Mouse (Mus musculus): Measurements from ENCODE around the gene Il2ra. TPM values are rescaled to one million over a fixed set of nuclear protein-coding genes. Genes with fewer than 3 reads are reported as not detected.
"Not testable (repeated sequence)": the region's sequence is repeated elsewhere in the genome, so short reads cannot be mapped to it uniquely, and the experiment has no call there.

The Il2ra gene
- not detected in 2 replicates for polyA plus RNA-seq (2015; fragmentation: Nextera tagmentation; extraction: Ambion mirVana)

GRCm38 (mm10) chr2:11642451-11642941, at the start of gene Il2ra:
Gene Il2ra (plus strand): TSS chr2:11642807.
- 88% methylated on average over 3 of the region's 3 CpGs for WGBS
- Histone ChIP-seq H3K4me1 (no peaks in the 10 kb centered on the region), H3K27ac (replicated peaks) (no peak within 1 kb of the TSS), H3K4me2 (replicated peaks) (no peak within 1 kb of the TSS), H3K9ac (no peak within 1 kb of the TSS), H3K36me3 (no peaks in the 10 kb centered on the region), H3K4me3 (replicated peaks) (no peak within 1 kb of the TSS), H3K9me3 (replicated peaks) (no peaks in the 10 kb centered on the region), H3K27me3 (no peaks in the 10 kb centered on the region)
- ATAC-seq (ENCODE audit: insufficient number of reproducible peaks, low FRiP score, low TSS enrichment, low read depth), result no peak

GRCm38 (mm10) chr2:11596690-11597089, 45.9 kb upstream of the Il2ra start:
- H3K27ac ChIP-seq (replicated peaks), result no peak overlapping the region
- 74% methylated on average over 2 of the region's 2 CpGs for WGBS
- no peak overlapping the region for H3K4me2 ChIP-seq (replicated peaks)
- H3K36me3 ChIP-seq, result peaks cover 80% of the 10 kb centered on the region
- ATAC-seq (ENCODE audit: insufficient number of reproducible peaks, low FRiP score, low TSS enrichment, low read depth), result no peak
- no peaks in the 10 kb centered on the region for H3K9me3 ChIP-seq (replicated peaks)
- H3K4me1 ChIP-seq, result peaks cover 6% of the 10 kb centered on the region
- no peak overlapping the region for H3K4me3 ChIP-seq (replicated peaks)
- no peaks in the 10 kb centered on the region for H3K27me3 ChIP-seq
- H3K9ac ChIP-seq, result no peak overlapping the region

- Histone ChIP-seq H3K27me3 (no peaks in the 10 kb centered on the region), H3K4me2 (replicated peaks) (no peak overlapping the region), H3K9ac (no peak overlapping the region), H3K4me3 (replicated peaks) (no peak overlapping the region), H3K36me3 (peaks cover 68% of the 10 kb centered on the region), H3K4me1 (peaks cover 12% of the 10 kb centered on the region), H3K27ac (replicated peaks) (no peak overlapping the region), H3K9me3 (replicated peaks) (no peaks in the 10 kb centered on the region)
- WGBS, result 96% methylated on average over 7 of the region's 7 CpGs
- no peak for ATAC-seq (ENCODE audit: insufficient number of reproducible peaks, low FRiP score, low TSS enrichment, low read depth)
These were observed 44.7 kb upstream of the Il2ra start for GRCm38 (mm10) chr2:11597906-11598305.

- H3K9ac ChIP-seq, result peak overlapping the region; percentile 94
- H3K4me1 ChIP-seq, result peaks cover 12% of the 10 kb centered on the region
- no peak overlapping the region for H3K27ac ChIP-seq (replicated peaks)
- H3K4me3 ChIP-seq (replicated peaks), result peak overlapping the region; percentile 89
- no peaks in the 10 kb centered on the region for H3K9me3 ChIP-seq (replicated peaks)
- ATAC-seq (ENCODE audit: insufficient number of reproducible peaks, low FRiP score, low TSS enrichment, low read depth), result no peak
- no peaks in the 10 kb centered on the region for H3K27me3 ChIP-seq
- H3K36me3 ChIP-seq, result peaks cover 37% of the 10 kb centered on the region
- WGBS, result 67% methylated on average over 6 of the region's 6 CpGs
- H3K4me2 ChIP-seq (replicated peaks), result peak overlapping the region; percentile 66
These were observed 40.8 kb upstream of the Il2ra start for GRCm38 (mm10) chr2:11601795-11602194.

- peak overlapping the region; percentile 66 for H3K4me2 ChIP-seq (replicated peaks)
- ATAC-seq (ENCODE audit: insufficient number of reproducible peaks, low FRiP score, low TSS enrichment, low read depth), result peak; percentile 95
- H3K36me3 ChIP-seq, result peaks cover 27% of the 10 kb centered on the region
- under 1% methylated on average over 78 of the region's 78 CpGs for WGBS
- peak overlapping the region; percentile 83 for H3K27ac ChIP-seq (replicated peaks)
- H3K9me3 ChIP-seq (replicated peaks), result no peaks in the 10 kb centered on the region
- peak overlapping the region; percentile 94 for H3K9ac ChIP-seq
- H3K27me3 ChIP-seq, result no peaks in the 10 kb centered on the region
- H3K4me3 ChIP-seq (replicated peaks), result peak overlapping the region; percentile 89
- peaks cover 12% of the 10 kb centered on the region for H3K4me1 ChIP-seq
These were observed 39.8 kb upstream of the Il2ra start for GRCm38 (mm10) chr2:11602506-11603489.

- Histone ChIP-seq H3K9me3 (replicated peaks) (no peaks in the 10 kb centered on the region), H3K9ac (peak within 1 kb of the TSS; percentile 94), H3K4me3 (replicated peaks) (peak within 1 kb of the TSS; percentile 89), H3K4me2 (replicated peaks) (peak within 1 kb of the TSS; percentile 34; the same call in 1 of the 2 replicates), H3K27me3 (no peaks in the 10 kb centered on the region), H3K36me3 (peaks cover 15% of the 10 kb centered on the region), H3K27ac (replicated peaks) (peak within 1 kb of the TSS; percentile 83), H3K4me1 (peaks cover 12% of the 10 kb centered on the region)
- WGBS, result 82% methylated on average over 5 of the region's 5 CpGs
- no peak for ATAC-seq (ENCODE audit: insufficient number of reproducible peaks, low FRiP score, low TSS enrichment, low read depth)
These were observed 38.6 kb upstream of the Il2ra start, which contains the start of gene Rbm17 for GRCm38 (mm10) chr2:11604053-11604452. Gene Rbm17 (minus strand): TSS chr2:11604153.

- peaks cover 12% of the 10 kb centered on the region for H3K4me1 ChIP-seq
- no peak overlapping the region for H3K27ac ChIP-seq (replicated peaks)
- H3K36me3 ChIP-seq, result peaks cover 8% of the 10 kb centered on the region; the same call in 1 of the 2 replicates
- no peaks in the 10 kb centered on the region for H3K27me3 ChIP-seq
- no peak overlapping the region for H3K9ac ChIP-seq
- ATAC-seq (ENCODE audit: insufficient number of reproducible peaks, low FRiP score, low TSS enrichment, low read depth), result no peak
- no peaks in the 10 kb centered on the region for H3K9me3 ChIP-seq (replicated peaks)
- no peak overlapping the region for H3K4me3 ChIP-seq (replicated peaks)
- H3K4me2 ChIP-seq (replicated peaks), result no peak overlapping the region
These were observed 37.7 kb upstream of the Il2ra start for GRCm38 (mm10) chr2:11604911-11605310.

- ATAC-seq (ENCODE audit: insufficient number of reproducible peaks, low FRiP score, low TSS enrichment, low read depth); H3K9ac ChIP-seq; H3K4me1 ChIP-seq; H3K4me3 ChIP-seq (replicated peaks); H3K27ac ChIP-seq (replicated peaks); H3K9me3 ChIP-seq (replicated peaks); H3K4me2 ChIP-seq (replicated peaks); H3K27me3 ChIP-seq; H3K36me3 ChIP-seq: not testable (repeated sequence)
- 74% methylated on average over 4 of the region's 4 CpGs for WGBS
These were observed 35.9 kb upstream of the Il2ra start for GRCm38 (mm10) chr2:11606718-11607117.

- not testable (repeated sequence) for H3K27ac ChIP-seq (replicated peaks); H3K9me3 ChIP-seq (replicated peaks); H3K4me3 ChIP-seq (replicated peaks); H3K4me2 ChIP-seq (replicated peaks); H3K4me1 ChIP-seq; H3K27me3 ChIP-seq; H3K9ac ChIP-seq; ATAC-seq (ENCODE audit: insufficient number of reproducible peaks, low FRiP score, low TSS enrichment, low read depth); H3K36me3 ChIP-seq
- WGBS, result 84% methylated on average over 6 of the region's 6 CpGs
These were observed 29.7 kb upstream of the Il2ra start for GRCm38 (mm10) chr2:11612939-11613338.

- H3K36me3 ChIP-seq, result no peaks in the 10 kb centered on the region
- no peaks in the 10 kb centered on the region for H3K4me1 ChIP-seq
- no peaks in the 10 kb centered on the region for H3K27me3 ChIP-seq
- H3K4me3 ChIP-seq (replicated peaks), result no peak overlapping the region
- WGBS, result 90% methylated on average over 9 of the region's 9 CpGs
- no peak for ATAC-seq (ENCODE audit: insufficient number of reproducible peaks, low FRiP score, low TSS enrichment, low read depth)
- no peak overlapping the region for H3K27ac ChIP-seq (replicated peaks)
- H3K9me3 ChIP-seq (replicated peaks), result no peaks in the 10 kb centered on the region
- H3K4me2 ChIP-seq (replicated peaks), result no peak overlapping the region
- no peak overlapping the region for H3K9ac ChIP-seq
These were observed 25.8 kb upstream of the Il2ra start for GRCm38 (mm10) chr2:11616846-11617245.

GRCm38 (mm10) chr2:11619598-11619997, 23.0 kb upstream of the Il2ra start:
- Histone ChIP-seq H3K4me2 (replicated peaks) (no peak overlapping the region), H3K4me3 (replicated peaks) (no peak overlapping the region), H3K36me3 (no peaks in the 10 kb centered on the region), H3K9ac (no peak overlapping the region), H3K27ac (replicated peaks) (no peak overlapping the region), H3K4me1 (no peaks in the 10 kb centered on the region), H3K27me3 (no peaks in the 10 kb centered on the region), H3K9me3 (replicated peaks) (no peaks in the 10 kb centered on the region)
- 80% methylated on average over 2 of the region's 2 CpGs for WGBS
- no peak for ATAC-seq (ENCODE audit: insufficient number of reproducible peaks, low FRiP score, low TSS enrichment, low read depth)

Measured in embryonic facial prominence, embryonic 15.5 days (tissue).